In the genomic region with DNA sequence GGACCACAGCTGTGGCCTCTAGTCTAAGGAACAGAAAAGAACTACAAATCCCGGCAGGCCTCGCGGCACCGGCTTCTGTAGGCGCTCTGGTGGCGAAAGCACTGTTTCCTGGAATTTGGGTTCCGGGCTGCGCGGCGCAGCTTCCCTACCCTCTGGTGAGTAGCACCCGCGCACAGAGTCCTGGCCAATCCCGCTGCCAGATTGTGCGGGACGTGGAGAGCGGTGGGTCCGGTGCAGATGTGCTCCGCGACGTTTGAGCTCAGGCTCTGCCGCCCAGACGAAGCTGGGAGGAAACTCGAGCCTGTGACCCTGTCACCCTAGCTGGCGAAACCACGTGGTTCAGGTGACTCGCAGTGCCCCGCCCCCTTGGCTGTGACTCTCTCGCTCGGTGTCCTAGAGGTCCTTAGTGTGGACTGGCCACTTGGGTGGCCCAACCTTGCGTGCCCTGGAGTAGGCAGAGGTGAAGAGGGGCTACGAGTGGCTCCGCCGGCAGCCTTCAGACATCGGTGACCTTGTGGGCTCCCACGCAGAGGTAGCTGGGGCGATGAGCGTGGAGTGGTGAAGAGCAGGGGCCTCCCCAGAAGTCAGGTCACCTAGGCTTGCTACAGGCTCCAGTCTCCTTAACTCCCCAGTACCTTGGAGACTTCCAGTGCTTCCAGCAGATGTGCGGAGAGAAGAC, we compare ENCODE assay signal across 8 mouse cellular contexts. TPM values are rescaled to one million over a fixed set of nuclear protein-coding genes. Genes with fewer than 3 reads are reported as not detected.
DNase-seq lines count a peak whose midpoint lies in the region; ATAC-seq and TF ChIP-seq lines count a peak whose summit lies in the region.

Adck1 (plus strand) TSS at position 114 of the 679 bp plus-strand sequence.

- peak; percentile 99 for ATAC-seq in frontal cortex, adult (ENCODE audit: low TSS enrichment)
- peak; percentile 98 for ATAC-seq in lung, postnatal 0 days

- TF ChIP-seq EP300 in lung, postnatal 0 days (IDR thresholded peaks at IDR 0.05), result no peak

- peak within 1 kb of the TSS; percentile 78 for H3K4me3 ChIP-seq in hindbrain, embryonic 10.5 days
- peak within 1 kb of the TSS; percentile 77 for H3K4me3 ChIP-seq in lung, postnatal 0 days (ENCODE audit: low read depth, low read length)

- no peaks in the 10 kb centered on the region for H3K9me3 ChIP-seq in hindbrain, embryonic 10.5 days
- H3K9me3 ChIP-seq in lung, postnatal 0 days (ENCODE audit: low read length), result no peaks in the 10 kb centered on the region

- H3K4me2 ChIP-seq in lung, postnatal 0 days (replicated peaks; ENCODE audit: low read depth, low read length), result peak within 1 kb of the TSS; percentile 90

- peaks cover 9% of the 10 kb centered on the region for H3K4me1 ChIP-seq in hindbrain, embryonic 10.5 days (replicated peaks)
- H3K4me1 ChIP-seq in lung, postnatal 0 days (ENCODE audit: insufficient read depth, low read depth, low read length), result peaks cover 4% of the 10 kb centered on the region; the same call in 1 of the 2 replicates

- H3K36me3 ChIP-seq in hindbrain, embryonic 10.5 days, result no peaks in the 10 kb centered on the region
- no peaks in the 10 kb centered on the region for H3K36me3 ChIP-seq in lung, postnatal 0 days (ENCODE audit: insufficient read depth, low read length)

- peak; percentile 76 for DNase-seq in MEL-GATA-1-ER (ENCODE audit: extremely low read depth, low read depth)
- peak; percentile 92 for DNase-seq in cerebellum, adult 8-10 months
- DNase-seq in hindbrain, embryonic 10.5 days (ENCODE audit: low spot score), result peak; percentile 90
- DNase-seq in layer of hippocampus, adult 9-11 months, result peak; percentile 94
- DNase-seq in lung, postnatal 0 days (ENCODE audit: low spot score), result peak; percentile 93
- DNase-seq in ovary, postnatal 14 days (ENCODE audit: low spot score), result peak; percentile 72
- DNase-seq in thymus, postnatal 14 days, result peak; percentile 91

- under 1% methylated on average over 38 of the region's 38 CpGs for WGBS in hindbrain, embryonic 10.5 days
- WGBS in lung, postnatal 0 days, result under 1% methylated on average over 38 of the region's 38 CpGs

- no peak for TF ChIP-seq CTCF in lung, postnatal 0 days (IDR thresholded peaks at IDR 0.05)

- H3K27ac ChIP-seq in hindbrain, embryonic 10.5 days, result peak within 1 kb of the TSS; percentile 90
- H3K27ac ChIP-seq in lung, postnatal 0 days (ENCODE audit: low read length), result peak within 1 kb of the TSS; percentile 79

- peak within 1 kb of the TSS; percentile 63 for H3K9ac ChIP-seq in lung, postnatal 0 days (replicated peaks; ENCODE audit: low read depth)

- H3K27me3 ChIP-seq in hindbrain, embryonic 10.5 days (ENCODE audit: insufficient read depth, poor library complexity, severe bottlenecking), result no peaks in the 10 kb centered on the region
- no peaks in the 10 kb centered on the region for H3K27me3 ChIP-seq in lung, postnatal 0 days (replicated peaks; ENCODE audit: insufficient read depth, low read length)

RNA-seq across cellular contexts. Expression of gene Adck1, which starts in this region (rescaled TPM):
- 19.1 and 20.4 TPM in 2 replicates for polyA plus RNA-seq in hindbrain, embryonic 10.5 days (2016; fragmentation: Nextera tagmentation; extraction: Ambion mirVana)
- 12.5 and 12.9 TPM in 2 replicates for polyA plus RNA-seq in lung, postnatal 0 days (2015; fragmentation: Nextera tagmentation; extraction: Ambion mirVana)

Comparison
In these comparisons a context has a peak if more than half of its experiments do, and no peak if none do; other contexts are left out.
1. Peak in every context shown above with its lines: DNase-seq, ATAC-seq, H3K4me3 ChIP-seq and H3K27ac ChIP-seq.